Mouse (Mus musculus) mouse trophoblast stem cell (cell line): Measurements from ENCODE around the gene Sec22b.

ENCODE experiments used
- in situ Hi-C, 2 experiments: fragments of 300-500 bp; cut with MseI, MboI; formaldehyde crosslinking; loops; 2 replicates in 1 of 2; 3 replicates in 1 of 2; pipeline ENCODE4 v1.15.1; 2025

Gene Sec22b

DNA sequence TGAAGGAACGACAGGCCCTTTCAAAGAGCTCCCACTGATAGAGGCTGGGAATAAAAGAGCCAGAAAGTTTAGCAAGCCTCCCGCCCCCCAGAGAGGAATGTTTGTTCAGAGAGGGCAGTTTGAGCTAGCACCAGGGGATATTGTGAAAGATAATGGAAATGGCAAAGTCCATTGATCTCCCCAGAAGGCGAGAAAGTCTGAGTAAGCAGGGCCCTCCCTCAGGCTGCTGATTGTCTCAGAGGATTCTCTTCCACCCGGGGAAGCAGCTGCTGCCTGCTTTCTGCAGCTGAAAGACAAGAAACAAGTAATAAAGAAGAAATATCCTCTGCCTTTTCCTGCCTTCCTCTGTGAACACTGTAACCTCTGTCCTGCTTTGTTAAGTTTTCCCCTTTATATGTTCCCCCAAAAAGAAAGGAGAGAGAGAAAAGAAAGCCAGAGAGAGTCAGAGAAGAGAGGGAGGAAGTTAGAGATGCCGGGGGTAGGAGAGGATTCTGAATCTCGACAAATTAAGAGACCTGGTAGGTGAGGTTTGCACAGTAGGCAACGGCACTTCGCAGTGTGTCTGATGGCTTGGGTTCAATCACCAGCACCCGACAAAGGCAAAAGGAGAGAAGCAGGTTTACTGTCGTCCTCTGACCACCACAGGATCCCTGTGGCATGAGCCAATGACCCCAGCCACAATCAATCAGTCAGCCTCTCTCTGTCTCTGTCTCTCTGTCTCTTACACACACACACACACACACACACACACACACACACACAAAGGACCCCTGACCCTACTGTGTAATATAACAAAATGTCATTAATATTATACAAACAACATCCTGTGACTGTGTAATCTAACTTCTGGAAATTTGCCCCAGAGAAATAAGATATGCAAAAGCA, 38.9 kb downstream of the Sec22b start:
- in situ Hi-C loops: no loop called here

DNA sequence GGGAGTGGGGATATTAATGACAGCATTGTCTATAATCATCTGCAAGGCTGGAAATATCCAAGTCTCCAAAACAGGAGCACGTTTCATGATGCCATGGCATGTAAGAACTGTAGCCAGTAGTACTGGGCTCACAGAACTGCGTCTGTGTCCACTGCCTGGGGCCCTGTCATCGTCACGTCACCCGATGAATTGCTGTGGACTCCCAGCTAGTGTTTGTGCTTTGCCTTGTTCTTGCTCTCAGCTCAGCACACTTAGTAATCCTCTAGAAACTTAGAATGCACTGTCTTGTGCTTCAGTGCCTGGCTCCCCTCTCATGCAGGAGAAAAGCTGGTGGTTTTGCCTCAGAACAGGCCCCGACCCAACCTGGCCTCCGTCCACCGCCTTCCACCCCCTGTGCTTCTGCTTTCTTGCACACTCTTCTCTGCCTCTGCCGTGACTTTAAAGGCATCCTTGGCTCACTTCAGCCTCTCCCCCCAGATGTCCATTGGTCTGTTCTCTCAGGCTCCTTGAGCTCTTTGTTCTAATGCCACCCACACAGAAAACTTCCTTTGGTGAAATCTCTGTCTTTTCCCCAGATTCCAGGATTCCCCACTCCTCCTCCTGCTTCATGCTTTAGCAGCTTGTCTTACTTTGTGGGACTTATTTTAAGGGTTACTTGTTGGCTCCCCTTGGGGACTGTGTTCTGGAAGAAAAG, 39.7 kb downstream of the Sec22b start:
- in situ Hi-C loops: no loop called here

DNA sequence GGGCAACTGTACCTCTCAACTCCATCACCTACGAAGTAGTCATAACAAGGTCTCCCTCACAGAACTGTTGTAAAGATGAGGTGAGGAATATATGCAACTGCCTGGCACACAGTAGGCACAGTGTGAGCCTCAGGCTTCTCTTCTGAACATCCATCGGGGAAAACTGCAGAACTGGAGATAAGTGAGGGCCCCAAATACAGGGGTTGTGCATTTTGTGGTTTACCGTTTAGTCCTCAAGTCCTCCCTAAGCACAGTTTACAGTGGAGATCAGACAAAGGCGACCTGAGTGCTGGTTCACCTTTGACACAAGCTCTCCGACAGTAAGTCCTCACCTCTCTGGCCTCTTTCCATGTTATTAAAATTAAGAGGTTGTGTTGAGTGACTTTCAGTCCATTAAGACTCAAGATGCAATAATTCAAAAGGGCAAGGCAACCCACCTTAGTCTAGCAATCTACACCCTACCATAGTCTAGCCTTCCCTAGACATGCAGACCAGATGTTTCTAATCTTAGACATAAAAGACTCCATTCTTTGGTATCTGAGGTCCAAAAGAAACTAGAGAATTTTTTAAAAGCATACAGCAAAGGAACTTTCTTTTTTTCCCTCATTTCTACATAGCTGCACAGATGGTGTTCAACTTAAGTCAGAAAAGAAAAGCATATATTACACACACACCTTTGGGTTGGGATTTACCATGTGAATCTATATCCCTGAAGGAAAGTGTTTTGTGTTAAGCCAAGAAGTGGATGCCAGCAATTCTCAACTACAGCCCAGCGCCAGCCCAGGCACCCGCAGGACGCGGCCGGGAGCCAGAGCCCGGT, 40.7 kb downstream of the Sec22b start:
- in situ Hi-C loops: no loop called here

DNA sequence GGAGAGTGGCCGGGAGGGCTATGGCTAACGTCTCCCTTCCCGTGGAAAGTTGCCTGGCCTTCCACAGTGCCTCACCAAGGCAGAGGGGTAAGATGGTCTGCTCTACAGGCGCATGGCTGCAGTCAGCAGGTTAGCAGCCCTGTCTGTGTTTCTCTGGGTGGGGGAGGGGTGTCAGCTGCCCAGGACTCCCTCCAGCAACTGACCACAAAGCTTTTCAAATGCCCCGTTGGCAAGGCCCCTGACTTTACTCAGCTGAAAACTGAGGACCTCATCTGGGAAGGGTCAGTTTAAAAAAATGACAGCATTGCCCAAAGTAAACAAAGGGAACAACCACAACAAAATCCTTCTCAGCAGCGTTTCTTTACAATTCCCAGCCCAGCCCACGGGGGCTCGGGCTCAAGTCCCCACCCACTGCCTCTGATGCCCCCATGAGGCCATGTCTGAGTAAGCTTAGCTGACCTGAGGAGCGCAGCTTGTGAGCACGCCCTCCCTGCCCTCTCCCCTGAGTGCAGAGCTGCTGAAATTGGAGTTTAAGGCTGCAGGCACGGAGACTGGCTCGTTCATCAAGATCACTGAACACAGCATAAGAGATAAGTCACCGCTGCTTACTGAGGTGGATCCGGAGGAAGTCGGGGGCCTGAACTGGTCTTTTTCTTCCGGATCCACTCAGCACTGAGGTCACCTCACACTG, 41.4 kb downstream of the Sec22b start:
- in situ Hi-C loops: no loop called here

DNA sequence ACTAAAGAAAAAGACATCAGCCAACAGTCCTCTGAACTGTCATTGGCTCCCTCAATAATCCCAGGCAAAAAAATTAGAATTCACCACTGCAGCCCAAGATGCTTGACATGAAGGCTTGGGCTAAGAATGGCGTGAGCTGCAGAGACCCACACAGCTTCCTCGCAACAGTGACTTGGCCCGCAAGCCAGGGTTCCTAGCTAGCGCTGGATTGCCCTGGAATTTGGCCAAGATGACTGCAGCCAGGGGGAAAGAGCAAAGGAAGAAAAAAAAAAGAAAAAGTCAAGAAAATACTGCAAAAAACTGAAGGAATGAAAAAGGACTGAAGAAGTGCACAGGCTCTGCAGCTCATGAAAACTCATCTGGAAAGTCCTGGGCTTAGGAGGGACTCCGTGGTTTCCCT, 43.5 kb downstream of the Sec22b start:
- in situ Hi-C loops: no loop called here

DNA sequence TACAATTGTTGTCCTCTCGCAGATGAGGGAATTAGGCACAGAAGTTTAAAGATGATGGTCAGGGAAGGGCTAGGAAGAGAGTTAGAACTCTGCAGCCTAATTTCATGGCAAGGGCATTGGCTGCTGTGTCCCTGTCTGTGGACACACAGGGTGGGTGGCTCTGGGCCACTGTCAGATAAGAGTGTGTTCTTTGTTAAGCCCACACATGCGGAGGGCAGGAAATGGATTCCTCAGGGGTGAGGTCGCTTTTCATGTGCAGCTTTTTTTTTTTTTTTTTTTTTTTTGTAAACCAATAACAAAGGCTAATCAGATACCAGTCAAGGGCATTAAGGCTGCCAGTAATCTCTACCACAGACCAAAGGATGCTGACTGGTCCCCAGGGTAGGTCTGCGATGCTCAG, 45.4 kb downstream of the Sec22b start:
- in situ Hi-C loops: no loop called here

DNA sequence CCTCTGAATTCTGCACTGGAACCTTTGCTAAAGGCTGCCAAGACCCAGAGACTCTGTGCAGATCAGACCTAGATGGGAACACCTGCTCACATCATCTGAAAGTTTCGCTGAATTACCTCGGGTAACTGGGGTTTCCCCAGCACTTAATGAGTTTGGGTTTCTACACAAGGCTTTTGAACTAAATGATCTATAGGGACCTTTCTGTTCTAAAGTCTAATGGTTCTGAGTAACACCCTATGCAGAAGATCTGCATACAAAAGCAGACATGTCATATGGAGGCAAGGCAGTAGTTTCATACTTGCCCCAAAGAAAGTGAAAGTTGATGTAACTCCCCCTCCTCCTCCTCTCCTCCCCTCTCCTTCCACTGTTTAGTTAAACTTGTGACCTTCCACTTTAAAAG, 47.5 kb downstream of the Sec22b start:
- in situ Hi-C loops: no loop called here

DNA sequence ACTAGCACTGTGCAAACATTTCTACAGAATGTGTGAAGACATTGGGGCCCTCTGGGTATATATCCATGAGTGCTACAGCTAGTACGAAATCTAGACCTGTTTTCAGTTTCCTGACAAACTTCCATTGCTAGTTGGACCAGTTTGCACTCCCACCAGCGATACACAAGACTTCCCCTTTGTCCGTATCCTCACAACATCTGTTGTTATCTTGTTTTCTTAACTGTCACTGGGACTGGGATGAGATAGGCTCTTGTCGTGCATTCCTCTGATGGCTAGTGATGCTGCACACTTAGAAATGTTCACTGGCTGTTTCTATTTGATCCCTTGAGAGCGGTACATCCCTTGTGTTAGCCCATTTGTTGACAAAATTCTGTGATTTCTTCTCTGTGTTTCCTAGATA, 49.0 kb downstream of the Sec22b start:
- in situ Hi-C loops: no loop called here

DNA sequence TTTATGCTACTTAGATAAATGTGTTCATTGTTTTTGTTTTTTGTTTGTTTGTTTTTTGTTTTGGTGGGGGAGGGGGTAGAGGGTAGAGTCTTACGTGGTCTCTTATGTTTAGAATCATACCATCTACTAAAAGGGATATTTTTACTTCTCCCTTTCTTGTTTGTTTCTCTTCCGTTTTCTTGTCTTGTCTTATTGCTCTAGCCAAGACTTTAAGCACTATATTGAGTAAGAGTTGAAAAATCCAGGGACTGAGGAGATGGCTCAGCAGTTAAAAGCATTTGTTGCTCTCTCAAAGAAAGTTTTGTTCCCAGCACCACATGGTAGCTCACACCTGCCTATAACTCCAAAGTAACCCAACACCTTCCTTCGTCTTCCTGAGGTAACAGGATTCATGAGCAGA, 50.1 kb downstream of the Sec22b start:
- in situ Hi-C loops: no loop called here

DNA sequence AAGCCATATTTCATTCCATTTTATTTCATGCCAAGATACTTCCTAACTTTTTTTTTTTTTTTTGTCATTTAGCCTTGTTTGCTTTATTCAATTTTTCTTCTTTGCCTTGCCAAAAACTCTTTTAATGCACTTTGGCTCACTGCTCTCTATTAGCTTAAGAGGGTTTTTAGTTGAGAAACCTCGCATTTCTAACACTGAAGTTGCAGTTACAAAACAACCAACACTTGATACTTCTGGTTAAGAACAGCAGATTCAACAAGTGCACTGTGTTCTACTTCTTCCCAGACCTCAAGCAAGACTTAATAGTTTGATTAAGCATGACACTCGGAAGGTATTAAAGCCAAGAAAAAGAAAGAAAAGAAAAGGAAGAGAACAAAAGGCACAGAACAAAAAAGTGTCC, 52.2 kb downstream of the Sec22b start:
- in situ Hi-C loops: no loop called here

DNA sequence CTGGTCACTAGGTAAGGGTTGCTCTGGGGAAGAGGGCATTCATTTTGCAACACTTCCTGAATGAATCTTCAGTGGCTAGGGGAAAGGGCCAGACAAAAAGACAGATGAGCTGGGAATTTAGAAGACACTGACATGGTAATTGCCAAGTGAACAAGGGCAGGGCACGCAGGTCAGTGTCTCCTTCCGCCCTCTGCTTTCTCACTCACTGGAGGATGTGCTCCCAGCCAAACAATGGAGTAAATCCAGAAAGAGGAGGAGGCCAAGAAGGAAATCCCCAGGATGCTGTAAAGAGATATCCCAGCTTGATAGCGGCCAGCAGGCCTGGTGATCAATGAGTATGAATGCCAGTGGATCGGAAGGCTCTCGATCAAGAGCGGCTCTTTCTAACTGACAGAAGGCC, 55.3 kb downstream of the Sec22b start:
- in situ Hi-C loops: no loop called here

DNA sequence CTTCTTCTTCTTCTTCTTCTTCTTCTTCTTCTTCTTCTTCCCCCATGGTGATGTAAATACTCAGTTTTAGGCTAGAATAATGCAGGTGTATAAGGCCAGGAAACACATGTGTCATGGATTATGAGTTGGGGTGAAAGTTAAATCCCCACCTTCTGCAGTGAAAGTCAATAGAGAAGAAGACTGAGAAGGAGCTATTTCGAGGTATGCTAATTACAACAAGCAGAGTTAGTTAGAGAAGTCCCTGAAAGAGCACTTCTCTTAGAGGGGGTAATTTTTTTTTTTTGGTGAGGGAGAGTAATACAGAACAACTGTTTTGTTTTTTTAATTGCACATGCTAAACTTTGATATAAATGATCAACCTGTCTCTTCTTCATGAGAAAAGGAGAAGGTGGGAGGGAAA, 55.9 kb downstream of the Sec22b start:
- in situ Hi-C loops: no loop called here

DNA sequence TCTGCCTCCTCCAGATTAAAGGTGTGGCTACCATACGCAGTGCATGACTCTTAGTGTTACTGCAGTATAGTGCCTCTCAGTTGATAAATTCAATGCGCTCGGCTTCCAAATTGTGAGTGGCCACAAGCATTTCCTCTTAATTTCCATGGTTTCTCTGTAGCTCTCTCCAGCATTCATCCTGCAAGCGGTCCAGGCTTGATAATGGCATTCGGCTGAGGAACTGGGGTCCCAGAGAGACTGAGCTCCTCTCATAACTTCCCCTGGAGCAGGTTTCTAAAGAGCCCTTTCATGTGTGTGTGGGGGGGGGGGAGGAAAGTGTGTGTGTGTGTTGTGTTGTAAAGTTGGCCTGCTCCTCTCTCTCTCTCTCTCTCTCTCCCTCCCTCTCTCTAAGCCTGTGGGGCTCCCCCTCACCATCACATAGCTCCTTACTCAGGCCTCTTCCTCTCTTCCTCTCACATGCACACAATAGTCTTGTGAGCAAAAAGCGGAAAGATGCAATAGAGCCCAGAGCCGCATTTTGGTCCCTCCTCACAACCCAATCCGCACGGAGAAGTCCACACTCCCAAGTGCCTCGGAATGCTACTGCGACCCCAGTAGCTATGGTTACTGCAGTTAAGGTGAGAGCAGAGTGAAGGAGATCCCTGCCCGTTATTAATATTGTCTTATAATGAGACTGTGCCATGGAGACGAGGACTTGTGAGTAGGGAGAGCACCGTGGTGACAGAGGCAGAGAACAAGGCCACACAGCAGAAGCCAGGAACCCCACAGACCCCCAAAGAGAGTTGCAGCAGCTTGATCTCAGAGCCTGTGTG, 60.0 kb downstream of the Sec22b start:
- in situ Hi-C loops: no loop called here

DNA sequence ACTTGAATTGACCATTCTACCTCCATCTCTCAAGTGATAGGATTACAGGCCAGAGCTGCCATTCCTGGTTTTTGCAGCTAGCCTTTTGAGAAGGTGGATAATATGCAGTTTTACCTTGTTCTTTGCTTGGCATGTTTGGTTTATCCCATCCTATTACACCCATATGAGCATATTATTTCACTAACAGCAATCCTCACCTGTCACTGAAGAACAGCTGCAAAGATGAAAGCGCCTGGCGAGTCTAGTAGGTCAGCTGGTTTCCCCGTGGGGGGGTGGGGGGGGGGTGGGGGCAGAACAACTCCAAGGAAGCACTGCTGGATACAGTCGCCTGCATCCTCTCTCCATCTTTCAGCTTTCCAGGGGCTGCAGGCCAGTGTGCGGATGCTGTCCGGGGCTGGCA, 61.0 kb downstream of the Sec22b start:
- in situ Hi-C loops: no loop called here

DNA sequence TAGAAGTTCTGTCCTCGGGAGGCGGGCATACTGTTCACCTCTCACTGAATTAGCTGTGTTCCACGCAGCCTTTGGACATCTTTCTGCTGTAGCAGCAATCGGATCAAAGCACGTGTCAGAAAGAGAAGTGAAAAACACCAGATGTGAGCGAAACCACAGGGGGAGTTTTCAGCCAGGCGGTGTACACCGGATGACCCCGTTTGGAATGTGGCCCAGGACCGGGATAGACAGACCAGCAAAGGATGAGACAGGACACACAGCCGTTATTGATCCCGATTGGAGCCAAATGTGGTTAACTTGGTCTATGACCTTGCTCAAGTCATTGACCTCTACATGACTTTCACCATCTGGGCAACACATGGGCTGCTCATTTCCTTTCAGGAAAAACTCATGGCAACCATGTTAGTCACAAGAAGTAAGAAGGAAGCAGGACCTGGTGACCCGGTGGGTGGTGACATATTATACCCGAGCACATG, 63.9 kb downstream of the Sec22b start:
- in situ Hi-C loops: no loop called here

DNA sequence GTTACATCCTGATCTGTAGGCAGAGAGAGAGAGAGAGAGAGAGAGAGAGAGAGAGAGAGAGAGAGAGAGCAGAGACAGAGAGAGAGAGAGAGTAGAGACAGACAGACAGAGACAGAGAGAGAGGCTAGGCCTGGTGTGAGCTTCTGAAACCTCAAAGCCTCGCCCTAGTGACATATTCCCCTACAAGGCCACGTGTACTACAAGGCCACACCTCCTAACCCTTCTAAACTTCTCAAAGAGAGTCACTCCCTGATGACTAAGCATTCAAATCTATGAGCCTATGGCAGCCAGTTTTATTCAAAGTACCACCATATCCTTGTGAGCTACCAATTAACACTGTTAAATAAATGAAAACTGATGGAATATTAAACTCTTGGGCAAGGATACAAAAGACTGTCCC, 66.6 kb downstream of the Sec22b start:
- in situ Hi-C loops: no loop called here

DNA sequence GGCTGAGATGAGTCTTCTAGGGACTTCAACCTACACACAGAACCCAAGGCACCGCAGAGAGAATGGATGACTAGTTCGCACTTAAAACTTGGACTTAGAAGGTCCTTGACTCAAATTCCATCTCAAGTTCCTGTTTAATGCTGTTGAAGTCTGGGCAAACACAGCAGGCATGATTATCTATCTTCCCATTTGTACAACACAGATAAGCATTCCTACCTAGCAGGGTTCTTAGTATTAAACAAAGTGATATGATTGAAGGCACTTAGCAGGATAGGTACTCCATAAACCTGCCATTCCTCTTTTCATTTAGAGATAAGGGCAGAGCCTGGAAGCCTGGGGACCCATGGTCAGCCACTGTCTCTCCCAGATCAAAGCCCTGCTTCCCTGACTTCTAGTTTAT, 67.2 kb downstream of the Sec22b start:
- in situ Hi-C loops: no loop called here

DNA sequence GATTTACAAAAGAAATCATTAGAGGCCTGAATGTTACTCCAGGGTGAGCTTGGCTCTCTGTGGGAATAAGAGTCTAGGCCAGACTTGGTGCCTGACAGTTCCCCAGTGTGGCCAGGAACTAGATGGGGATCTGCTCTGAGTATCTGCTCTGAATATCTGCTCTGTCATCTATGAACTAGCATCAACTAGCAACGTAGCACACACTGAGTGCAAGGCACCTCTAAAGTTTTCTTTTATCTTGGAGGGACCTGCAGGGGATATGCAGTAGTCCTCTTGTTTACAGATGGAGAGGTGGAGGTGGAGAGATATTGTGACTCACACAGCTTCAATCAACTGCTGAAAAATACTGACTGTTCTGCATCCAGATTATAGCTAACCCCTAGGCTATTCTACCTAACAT, 68.0 kb downstream of the Sec22b start:
- in situ Hi-C loops: no loop called here

DNA sequence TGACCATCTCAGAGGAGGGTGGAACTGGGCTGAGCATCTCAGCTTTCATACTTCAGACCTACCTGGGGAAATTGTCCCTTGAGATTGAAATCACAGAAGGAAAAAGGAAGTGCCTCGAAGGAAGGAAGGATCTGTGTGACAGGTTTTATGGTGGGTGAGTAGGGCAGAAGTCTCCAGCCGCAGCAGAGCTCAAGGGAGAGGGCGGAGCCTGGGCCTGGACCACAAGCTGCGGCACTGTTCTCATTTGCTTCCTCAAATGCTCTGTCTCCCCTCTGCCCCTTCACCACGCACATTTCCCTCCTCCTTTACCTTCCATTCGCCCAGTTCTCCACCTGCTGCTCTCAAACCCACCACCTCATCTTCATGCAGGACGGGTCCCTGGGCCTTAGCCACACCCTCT, 70.1 kb downstream of the Sec22b start:
- in situ Hi-C loops: no loop called here

DNA sequence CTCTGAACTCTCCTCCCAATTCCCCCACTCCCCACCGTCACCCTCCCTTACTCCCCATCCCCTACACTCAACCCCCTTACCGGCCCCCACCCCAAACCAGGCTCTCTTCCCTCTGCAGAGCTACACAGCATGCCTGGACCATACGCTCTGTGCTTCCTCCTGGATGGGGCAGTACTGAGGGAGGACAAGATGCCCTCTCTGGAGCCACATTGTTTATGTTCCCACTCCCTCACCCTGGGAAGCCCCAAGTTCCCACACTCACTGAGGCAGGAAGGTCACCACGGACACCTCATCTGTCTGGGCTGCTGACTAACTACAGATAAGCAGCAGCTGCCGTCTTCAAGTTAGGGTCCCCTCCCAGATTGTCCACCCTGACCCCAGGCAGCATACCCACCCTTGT, 71.2 kb downstream of the Sec22b start:
- in situ Hi-C loops: no loop called here

DNA sequence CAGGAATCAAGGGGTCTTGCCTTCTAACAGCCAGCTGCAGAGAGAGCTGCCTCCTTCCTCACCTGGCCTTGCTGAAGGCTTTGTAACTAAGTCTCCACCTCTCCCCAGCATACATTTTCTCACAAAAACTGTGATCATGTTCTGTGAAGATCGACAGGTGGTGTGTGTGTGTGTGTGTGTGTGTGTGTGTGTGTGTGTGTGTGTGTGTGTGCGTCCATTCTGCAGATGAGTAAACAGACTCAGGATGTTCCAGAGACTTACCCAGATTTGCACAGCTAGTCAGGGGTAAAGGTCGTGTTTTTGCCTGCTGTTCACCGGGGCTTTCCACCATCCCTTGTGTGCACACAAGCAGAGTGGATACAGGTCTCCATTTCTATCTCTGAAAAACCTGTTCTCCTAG, 71.7 kb downstream of the Sec22b start:
- in situ Hi-C loops: no loop called here
